19 mouse cellular contexts compared by ENCODE assay signal in the genomic region with DNA sequence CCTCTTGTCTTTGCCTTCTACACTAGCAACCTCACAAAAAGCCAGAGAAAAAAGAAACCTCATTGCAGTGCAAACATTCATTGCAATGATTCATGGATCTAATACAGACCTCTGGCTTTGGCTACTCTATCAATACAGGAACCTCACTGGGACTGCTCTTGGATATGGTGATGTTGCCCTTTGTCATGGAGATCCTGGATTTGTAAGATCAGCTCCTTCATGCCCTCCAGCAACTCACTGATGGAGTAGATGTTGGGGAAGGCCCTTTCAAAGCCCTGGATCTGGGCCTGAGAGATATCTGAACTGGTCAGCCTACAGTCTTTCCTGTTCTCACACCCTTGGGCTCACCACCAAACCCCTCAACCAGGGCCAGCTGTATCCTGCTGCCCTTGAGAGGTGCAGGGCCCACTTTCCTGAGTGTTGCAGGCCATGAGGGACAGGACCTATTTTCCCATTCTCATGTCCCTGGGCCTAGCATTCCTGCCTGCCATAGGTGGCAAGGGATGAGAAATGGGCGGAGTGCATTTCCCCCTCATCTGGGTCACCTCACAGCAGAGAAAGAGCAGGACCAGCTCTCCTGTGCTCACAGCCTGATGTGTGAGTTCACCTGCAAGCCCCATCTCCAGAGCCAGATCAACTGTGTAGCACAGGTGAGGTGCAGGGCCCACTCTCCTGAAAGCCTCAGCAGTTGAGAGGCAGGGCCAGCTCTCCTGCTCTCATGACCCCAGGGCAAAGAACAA.
"Had no signal": no experiment of that assay in that cellular context is flagged by ENCODE, and none has a peak within 500 bp of the region (broad histone marks: within the 10 kb centered on the region; RNA-seq: fewer than 3 reads in every experiment).

No protein-coding gene starts in this region.

- DNase-seq: liver, postnatal 0 days; lung, embryonic 14.5 days; lung, postnatal 10 days; midbrain, embryonic 14.5 days; retina, postnatal 1 day; right cerebral cortex, adult 18-20 months; right cerebral cortex, postnatal 25 days; right cerebral cortex, postnatal 4 days; spleen, adult 18-20 months; thymus, adult 18-20 months; thymus, postnatal 25 days; thymus, postnatal 4 days had no signal

- H3K27me3 ChIP-seq: liver, embryonic 15.5 days; midbrain, embryonic 12.5 days; neural tube, embryonic 13.5 days; neural tube, embryonic 15.5 days had no signal

- ATAC-seq: liver, postnatal 0 days; midbrain, embryonic 16.5 days had no signal

- H3K4me1 ChIP-seq: liver, embryonic 15.5 days; midbrain, embryonic 10.5 days; midbrain, embryonic 12.5 days; neural tube, embryonic 13.5 days; neural tube, embryonic 15.5 days had no signal

- H3K9me3 ChIP-seq: liver, embryonic 15.5 days; midbrain, embryonic 10.5 days; midbrain, embryonic 12.5 days; neural tube, embryonic 13.5 days; neural tube, embryonic 15.5 days had no signal

- H3K27ac ChIP-seq: liver, embryonic 15.5 days; midbrain, embryonic 10.5 days; midbrain, embryonic 12.5 days; neural tube, embryonic 13.5 days; neural tube, embryonic 15.5 days had no signal

- H3K36me3 ChIP-seq: liver, embryonic 15.5 days; midbrain, embryonic 10.5 days; midbrain, embryonic 12.5 days; neural tube, embryonic 13.5 days; neural tube, embryonic 15.5 days had no signal

- H3K4me3 ChIP-seq: liver, embryonic 15.5 days; midbrain, embryonic 10.5 days; midbrain, embryonic 12.5 days; myocyte; neural tube, embryonic 13.5 days; neural tube, embryonic 15.5 days had no signal
